Mouse (Mus musculus) heart, embryonic 14.5 days (tissue): ENCODE results near the gene Olfr286. TPM values are rescaled to one million over a fixed set of nuclear protein-coding genes. Genes with fewer than 3 reads are reported as not detected.
A peak's percentile ranks its signal among the peaks of the same experiment; 100 is the strongest.

ENCODE experiments used
- ATAC-seq: fragments of 200-750 bp; cut with Nextera tagmentation; 2 replicates; pipeline ENCODE4 v1.8.0; 2017; ENCODE audit warnings: low read depth, moderate TSS enrichment; ENCODE audit not compliant: insufficient number of reproducible peaks, insufficient read depth, low FRiP score
- H3K27ac ChIP-seq, 2 experiments: fragments of 200-500 bp in 1 of 2; fragments of 300-500 bp in 1 of 2; sonication (generic) in 1 of 2; replicated peaks in 1 of 2; 2 replicates each; pipeline ENCODE4 v1.5.1; 2012 to 2014; ENCODE audit warnings: low read depth in 2 of 2, low read length in 2 of 2, control low read depth in 1 of 2, mild to moderate bottlenecking in 1 of 2, mixed read lengths in 1 of 2; ENCODE audit not compliant: control insufficient read depth in 1 of 2, insufficient read depth in 1 of 2
- H3K27me3 ChIP-seq: fragments of 300-500 bp; sonication (generic); 2 replicates; pipeline ENCODE4 v1.6.1; 2014; ENCODE audit warnings: mild to moderate bottlenecking, low read length, control low read depth; ENCODE audit not compliant: control insufficient read depth, insufficient read depth
- H3K36me3 ChIP-seq: fragments of 300-500 bp; sonication (generic); 2 replicates; pipeline ENCODE4 v1.6.1; 2014; ENCODE audit warnings: mild to moderate bottlenecking, control low read depth, low read length, mixed read lengths; ENCODE audit not compliant: control insufficient read depth, insufficient read depth
- H3K4me1 ChIP-seq, 2 experiments: fragments of 200-500 bp in 1 of 2; fragments of 300-500 bp in 1 of 2; sonication (generic) in 1 of 2; 2 replicates each; pipeline ENCODE4 v1.6.1; 2012 to 2014; ENCODE audit warnings: low read length in 2 of 2, control low read depth in 1 of 2, mixed read lengths in 1 of 2; ENCODE audit not compliant: control insufficient read depth in 2 of 2, insufficient read depth in 2 of 2
- H3K4me2 ChIP-seq: fragments of 300-500 bp; sonication (generic); 2 replicates; pipeline ENCODE4 v1.6.1; 2014; ENCODE audit warnings: mild to moderate bottlenecking, low read length
- H3K4me3 ChIP-seq, 2 experiments: fragments of 200-500 bp in 1 of 2; fragments of 300-500 bp in 1 of 2; sonication (generic) in 1 of 2; 2 replicates each; pipeline ENCODE4 v1.5.1; 2012 to 2014; ENCODE audit warnings: low read length in 2 of 2, mild to moderate bottlenecking in 2 of 2, control low read depth in 1 of 2, low read depth in 1 of 2, moderate library complexity in 1 of 2; ENCODE audit not compliant: control insufficient read depth in 1 of 2, insufficient read depth in 1 of 2
- H3K9ac ChIP-seq: fragments of 300-500 bp; sonication (generic); 2 replicates; pipeline ENCODE4 v1.6.1; 2014; ENCODE audit warnings: mild to moderate bottlenecking, low read length
- H3K9me3 ChIP-seq: fragments of 300-500 bp; sonication (generic); 2 replicates; pipeline ENCODE4 v1.6.1; 2016; ENCODE audit warnings: low read length, control low read depth; ENCODE audit not compliant: control insufficient read depth
- WGBS: fragments of 180-500 bp; shearing (Covaris S2); extraction: QIAGEN DNeasy Blood & Tissue Kit; methylation state at CpG from one replicate; pipeline ENCODE4 v1.1.7; 2014; 5-methylcytosine and 5-hydroxymethylcytosine counted together
- polyA plus RNA-seq: library from polyadenylated mRNA; unstranded; fragments of >200 nt; fragmentation: Nextera tagmentation; extraction: Ambion mirVana; gene quantifications from 2 replicates; pipeline ENCODE4 v1.2.1, GENCODE M21; 2014

Olfr286 gene
- polyA plus RNA-seq, 1 experiment from 2014 or later: not detected

DNA sequence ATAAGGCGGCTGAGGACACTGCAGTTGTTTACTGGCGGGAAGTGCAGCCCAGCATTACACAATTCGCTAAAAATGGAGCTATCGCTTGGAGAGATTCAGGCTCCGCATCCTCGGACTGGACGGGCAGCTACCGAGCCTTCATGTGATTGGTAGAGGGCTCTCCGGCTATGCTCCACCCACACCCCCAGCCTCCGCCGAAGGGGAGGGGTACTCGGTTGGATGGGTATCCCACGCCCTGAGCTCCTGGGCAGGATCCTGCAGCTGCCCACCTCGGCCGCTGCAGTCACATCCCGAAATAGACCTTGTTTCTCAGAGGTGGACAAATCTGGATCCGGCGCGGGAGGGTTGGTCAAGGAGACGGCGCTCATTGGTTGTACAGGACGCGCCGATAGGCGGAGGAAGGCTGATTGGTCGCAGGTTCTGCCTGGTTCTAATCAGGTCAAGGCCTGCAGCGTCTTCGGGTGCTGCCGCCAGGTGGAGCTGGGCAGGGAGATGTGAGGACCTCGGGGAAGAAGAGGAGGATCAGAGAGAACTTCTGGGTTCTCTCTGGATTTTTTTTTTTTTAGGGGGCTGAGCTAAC is 53.0 kb downstream of the Olfr286 start:
- under 1% methylated on average over 30 of the region's 30 CpGs for WGBS
- Histone ChIP-seq H3K9ac (peak overlapping the region; percentile 75), H3K9me3 (no peaks in the 10 kb centered on the region), H3K4me3 (peak overlapping the region; percentile 46 to 55), H3K4me2 (peak overlapping the region; percentile 84), H3K27me3 (no peaks in the 10 kb centered on the region), H3K27ac (peak overlapping the region; percentile 84 to 94), H3K4me1 (peaks cover 6 to 15% of the 10 kb centered on the region in 2 experiments), H3K36me3 (no peaks in the 10 kb centered on the region)
- ATAC-seq: peak; percentile 97

DNA sequence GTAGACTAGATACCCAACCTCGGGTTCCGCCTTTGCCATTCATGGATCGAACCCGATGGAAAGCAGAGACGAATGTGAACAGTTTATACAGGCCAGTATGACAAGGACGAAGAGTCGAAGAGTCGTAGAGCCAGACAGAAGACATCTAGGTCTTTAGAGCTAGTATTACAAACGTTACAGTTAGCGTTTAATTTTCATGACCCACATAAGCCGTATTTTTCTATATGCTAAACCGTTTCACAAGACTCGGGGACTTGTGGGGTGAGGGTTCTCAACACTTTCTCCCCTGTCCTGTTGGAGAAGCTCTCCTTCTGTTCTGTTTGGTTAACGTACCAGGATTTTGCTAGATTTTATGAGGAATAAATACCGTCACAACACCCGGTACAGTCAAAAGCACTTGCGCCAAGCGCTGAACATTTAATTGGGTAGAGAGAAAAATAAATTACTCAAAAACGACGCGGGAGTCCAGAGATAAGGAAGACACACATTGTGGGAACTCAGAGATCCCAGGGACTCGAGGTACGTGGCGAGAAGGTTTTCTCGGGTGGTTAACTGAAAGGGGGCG is 53.6 kb downstream of the Olfr286 start:
- Histone ChIP-seq H3K4me2 (peak overlapping the region; percentile 84), H3K27ac (peak overlapping the region; percentile 84 to 94), H3K9ac (peak overlapping the region; percentile 75), H3K36me3 (no peaks in the 10 kb centered on the region), H3K4me1 (peaks cover 6 to 15% of the 10 kb centered on the region in 2 experiments), H3K4me3 (peak overlapping the region; percentile 46 to 55), H3K27me3 (no peaks in the 10 kb centered on the region), H3K9me3 (no peaks in the 10 kb centered on the region)
- WGBS: 9% methylated on average over 26 of the region's 26 CpGs
- ATAC-seq: no peak

DNA sequence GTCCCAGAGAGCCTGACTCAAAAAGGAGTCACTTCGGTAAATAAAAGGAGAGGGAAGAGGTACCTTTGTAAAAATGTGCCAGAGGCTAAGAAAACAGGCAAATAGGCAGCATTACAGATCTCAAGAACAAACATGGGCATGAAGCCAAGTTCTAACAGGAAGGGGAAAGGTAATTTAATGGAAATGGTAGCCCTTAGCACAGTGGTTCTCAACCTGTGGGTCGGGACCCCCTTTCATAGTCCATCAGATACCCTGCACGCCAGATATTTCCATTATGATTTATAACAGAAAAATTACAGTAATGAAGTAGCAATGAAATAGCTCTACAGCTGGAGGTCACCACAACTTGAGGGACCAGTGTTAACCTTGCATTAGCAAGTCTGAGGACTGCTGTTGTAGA is 56.9 kb downstream of the Olfr286 start:
- no peak overlapping the region for H3K9ac ChIP-seq
- H3K4me1 ChIP-seq: peaks cover 6 to 15% of the 10 kb centered on the region in 2 experiments
- no peak for ATAC-seq
- WGBS: 60% methylated on average over 3 of the region's 3 CpGs
- H3K9me3 ChIP-seq: no peaks in the 10 kb centered on the region
- no peaks in the 10 kb centered on the region for H3K36me3 ChIP-seq
- H3K4me3 ChIP-seq: no peak overlapping the region
- H3K4me2 ChIP-seq: no peak overlapping the region
- H3K27ac ChIP-seq: no peak overlapping the region
- 0 out of 2 replicates have a peak, but pooled peaks cover 4% of the 10 kb centered on the region for H3K27me3 ChIP-seq

Other genes starting within 250 kb of the Olfr286 start
- gene Col2a1, start 229.8 kb downstream of the Olfr286 start, polyA plus RNA-seq: 9.4 and 13.3 TPM in 2 replicates
- gene Pfkm, start 141.9 kb downstream of the Olfr286 start, polyA plus RNA-seq: 108 and 111 TPM in 2 replicates
- gene Senp1, start 140.7 kb downstream of the Olfr286 start, polyA plus RNA-seq: 21.2 and 22.7 TPM in 2 replicates
- gene Asb8, start 68.8 kb downstream of the Olfr286 start, polyA plus RNA-seq: 109 and 111 TPM in 2 replicates
- gene Ccdc184, start 67.3 kb downstream of the Olfr286 start, polyA plus RNA-seq: 1.1 and 1.3 TPM in 2 replicates
- not detected in 2 replicates for gene Olfr288, start 38.9 kb downstream of the Olfr286 start, polyA plus RNA-seq
- not detected in 2 replicates for gene Gm44579, start 13.5 kb downstream of the Olfr286 start, polyA plus RNA-seq
- gene Olfr287, start 13.4 kb downstream of the Olfr286 start, polyA plus RNA-seq: not detected in 2 replicates
- gene H1fnt, start 22.8 kb upstream of the Olfr286 start, polyA plus RNA-seq: not detected in 2 replicates
- 1.5 and 1.6 TPM in 2 replicates for gene Zfp641, start 61.7 kb upstream of the Olfr286 start, polyA plus RNA-seq
- not detected in 2 replicates for gene Olfr285, start 82.9 kb upstream of the Olfr286 start, polyA plus RNA-seq
- not detected in 2 replicates for gene Olfr284, start 106.5 kb upstream of the Olfr286 start, polyA plus RNA-seq
- gene Olfr283, start 146.5 kb upstream of the Olfr286 start, polyA plus RNA-seq: not detected in 2 replicates
- gene Olfr282, start 196.8 kb upstream of the Olfr286 start, polyA plus RNA-seq: not detected in 2 replicates
- gene Olfr281, start 218.1 kb upstream of the Olfr286 start, polyA plus RNA-seq: not detected in 2 replicates
- not detected in 2 replicates for gene OR5BS1P, start 235.4 kb upstream of the Olfr286 start, polyA plus RNA-seq
- 0.27 TPM in 1 of 2 replicates, not detected in the other for gene Lalba, start 248.3 kb upstream of the Olfr286 start, polyA plus RNA-seq